Mouse (Mus musculus): ENCODE data around the gene Plpp4. TPM values are rescaled to one million over a fixed set of nuclear protein-coding genes. Genes with fewer than 3 reads are reported as not detected.

Gene Plpp4
- polyA plus RNA-seq, 1 experiment, result not detected

GRCm38 (mm10) chr7:129425554-129425953 lies 168.7 kb downstream of the Plpp4 start:
- Histone ChIP-seq H3K27ac (ENCODE audit: insufficient read depth, low read depth, low read length) (no peak overlapping the region), H3K4me3 (ENCODE audit: insufficient read depth, low read length) (no peak overlapping the region), H3K4me1 (ENCODE audit: control insufficient read depth, insufficient read depth, low read length) (peaks cover 6% of the 10 kb centered on the region; the same call in 1 of the 2 replicates)
- TF ChIP-seq CTCF (IDR thresholded peaks at IDR 0.05; ENCODE audit: low read depth, low read length) (no peak), POLR2A (IDR thresholded peaks at IDR 0.05; ENCODE audit: borderline replicate concordance, low read depth, low read length) (no peak)

GRCm38 (mm10) chr7:129428794-129429193 lies 172.0 kb downstream of the Plpp4 start:
- Histone ChIP-seq H3K4me1 (ENCODE audit: control insufficient read depth, insufficient read depth, low read length) (peaks cover 6% of the 10 kb centered on the region; the same call in 1 of the 2 replicates), H3K27ac (ENCODE audit: insufficient read depth, low read depth, low read length) (no peak overlapping the region), H3K4me3 (ENCODE audit: insufficient read depth, low read length) (no peak overlapping the region)
- TF ChIP-seq CTCF (IDR thresholded peaks at IDR 0.05; ENCODE audit: low read depth, low read length), result peak; percentile 37; the same call in 1 of the 2 replicates
- no peak for TF ChIP-seq POLR2A (IDR thresholded peaks at IDR 0.05; ENCODE audit: borderline replicate concordance, low read depth, low read length)

- TF ChIP-seq POLR2A (IDR thresholded peaks at IDR 0.05; ENCODE audit: borderline replicate concordance, low read depth, low read length) (no peak), CTCF (IDR thresholded peaks at IDR 0.05; ENCODE audit: low read depth, low read length) (no peak)
Measured at GRCm38 (mm10) chr7:129429903-129430302, 173.1 kb downstream of the Plpp4 start.

More at GRCm38 (mm10) chr7:129429903-129430302, 173.1 kb downstream of the Plpp4 start:
- Histone ChIP-seq H3K4me1 (ENCODE audit: control insufficient read depth, insufficient read depth, low read length) (peaks cover 6% of the 10 kb centered on the region; the same call in 1 of the 2 replicates), H3K27ac (ENCODE audit: insufficient read depth, low read depth, low read length) (no peak overlapping the region), H3K4me3 (ENCODE audit: insufficient read depth, low read length) (no peak overlapping the region)
